Mouse (Mus musculus) c-Kit-negative CD71-positive TER-119-positive erythroid progenitor cells, embryonic 14.5 days (primary cell): ENCODE results near the gene 9630041A04Rik.

Experiments used
- DNase-seq: peaks from one replicate; pipeline ENCODE4 v3.0.0-alpha.2; 2013; ENCODE audit warnings: low read depth, low spot score

The 9630041A04Rik gene

GRCm38 (mm10) chr9:101861596-101862471 lies at the start of gene 9630041A04Rik:
Gene 9630041A04Rik (plus strand): TSS chr9:101861841.
- no peak for DNase-seq

- no peak for DNase-seq
These were observed 37.7 kb upstream of the 9630041A04Rik start for GRCm38 (mm10) chr9:101823896-101824295.

GRCm38 (mm10) chr9:101825626-101826025 lies 36.0 kb upstream of the 9630041A04Rik start:
- no peak for DNase-seq

DNA sequence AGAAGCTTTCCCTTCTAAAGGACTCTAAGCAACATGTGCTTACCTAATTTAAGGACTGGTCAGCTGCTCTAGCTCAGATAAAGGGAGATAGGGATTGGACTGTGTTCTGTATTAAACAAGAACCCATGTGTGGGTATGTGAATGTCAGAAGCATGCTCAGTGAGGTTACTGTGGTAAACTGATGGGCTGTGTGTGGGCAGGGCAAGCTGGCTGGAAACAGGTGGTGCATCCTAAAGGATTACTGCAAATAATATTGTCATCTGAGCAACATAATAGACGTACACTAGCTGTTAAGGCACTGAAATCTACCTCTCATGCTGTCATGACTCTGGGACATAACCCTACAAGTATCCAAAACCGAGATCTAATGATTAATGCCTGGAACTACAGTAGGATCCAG lies 28.0 kb upstream of the 9630041A04Rik start:
- DNase-seq, result no peak

GRCm38 (mm10) chr9:101841101-101841500 lies 20.5 kb upstream of the 9630041A04Rik start:
- DNase-seq, result no peak

DNA sequence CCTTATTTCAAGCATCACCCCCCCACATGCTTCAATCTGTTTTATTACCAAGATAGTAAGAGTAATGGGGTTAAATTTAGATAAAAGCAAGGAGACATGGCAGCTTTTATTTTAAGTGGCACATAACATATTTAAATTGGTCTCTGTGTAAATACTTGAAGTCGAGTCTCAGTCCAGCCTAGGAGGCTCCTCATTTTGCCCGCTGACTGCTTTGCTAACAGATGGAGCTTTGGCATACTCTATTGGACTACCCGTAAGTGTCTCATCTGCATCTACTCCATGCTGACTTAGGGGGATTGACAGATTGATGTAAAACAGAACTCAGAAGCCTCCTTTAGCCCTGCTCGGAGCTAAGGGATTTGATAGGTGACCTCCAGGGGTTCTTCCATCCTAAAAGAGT lies 17.7 kb upstream of the 9630041A04Rik start:
- DNase-seq, result no peak

DNA sequence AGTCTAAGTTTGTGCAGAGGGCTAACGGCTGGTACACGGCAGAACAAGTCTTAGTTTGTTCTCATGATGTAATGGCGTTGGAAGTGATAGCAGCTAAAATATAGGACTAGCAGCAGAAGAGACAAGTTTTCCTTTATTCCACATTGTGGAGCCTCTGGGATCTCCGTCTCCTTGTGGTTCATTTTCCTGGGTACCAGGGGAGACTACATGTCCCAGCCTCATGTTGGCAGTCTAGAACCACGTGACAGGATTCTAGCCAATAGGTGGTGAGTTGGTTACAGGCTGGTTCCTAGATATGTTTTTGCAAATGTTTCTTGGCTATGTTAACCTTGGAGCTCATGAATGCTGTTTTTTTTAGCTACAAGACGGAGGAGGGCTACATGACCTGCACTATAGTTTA lies 15.9 kb upstream of the 9630041A04Rik start:
- no peak for DNase-seq

DNA sequence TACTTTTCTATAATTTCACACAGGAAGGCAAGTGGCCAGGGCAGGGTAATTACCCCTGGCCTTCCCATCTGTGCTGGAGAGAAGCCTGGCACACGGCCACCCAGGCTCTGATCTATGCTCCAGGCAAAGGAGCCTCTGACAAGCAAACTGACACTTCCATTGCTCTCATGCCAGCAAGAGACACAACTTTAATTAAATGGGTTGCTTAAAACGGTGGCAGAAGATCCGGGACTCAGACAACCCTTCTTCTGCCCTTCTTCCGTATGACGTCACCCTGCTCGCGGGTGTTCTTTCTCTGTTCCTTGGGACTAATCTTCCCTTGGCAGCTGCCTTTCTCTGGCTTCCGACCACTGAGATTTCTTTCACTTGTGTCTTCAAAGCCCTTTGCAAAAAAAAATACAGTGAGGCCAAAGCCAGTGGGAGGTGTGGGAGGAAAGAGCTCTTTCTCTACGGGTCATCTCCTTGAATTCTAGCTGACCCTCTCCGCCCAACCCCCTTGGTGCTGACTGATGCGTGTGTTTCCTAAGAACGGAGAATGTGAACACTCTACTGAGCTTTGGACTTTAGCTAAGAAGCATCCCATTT lies 932 bp downstream of the 9630041A04Rik start:
- no peak for DNase-seq

- no peak for DNase-seq
These were observed 1.5 kb downstream of the 9630041A04Rik start for GRCm38 (mm10) chr9:101863130-101863529.

DNA sequence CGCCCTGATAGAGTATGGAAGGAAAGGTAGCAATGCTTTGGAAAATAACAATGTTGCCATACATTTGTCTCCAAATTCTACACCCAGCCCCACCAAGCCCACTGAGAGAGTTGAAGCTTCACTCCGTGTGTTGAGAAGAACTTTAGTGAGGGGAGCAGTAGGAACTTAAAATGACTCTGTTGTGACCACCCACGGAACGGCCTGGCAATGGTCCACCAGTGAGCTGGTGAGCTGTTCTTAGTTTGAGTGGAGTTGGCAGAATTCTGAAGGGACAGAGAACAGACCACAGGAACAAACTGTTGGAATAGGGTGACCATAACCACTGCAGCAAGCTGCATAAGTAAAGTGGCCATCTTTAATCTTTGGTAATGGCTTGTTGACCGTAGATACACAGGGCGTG lies 7.0 kb downstream of the 9630041A04Rik start:
- DNase-seq, result no peak

DNA sequence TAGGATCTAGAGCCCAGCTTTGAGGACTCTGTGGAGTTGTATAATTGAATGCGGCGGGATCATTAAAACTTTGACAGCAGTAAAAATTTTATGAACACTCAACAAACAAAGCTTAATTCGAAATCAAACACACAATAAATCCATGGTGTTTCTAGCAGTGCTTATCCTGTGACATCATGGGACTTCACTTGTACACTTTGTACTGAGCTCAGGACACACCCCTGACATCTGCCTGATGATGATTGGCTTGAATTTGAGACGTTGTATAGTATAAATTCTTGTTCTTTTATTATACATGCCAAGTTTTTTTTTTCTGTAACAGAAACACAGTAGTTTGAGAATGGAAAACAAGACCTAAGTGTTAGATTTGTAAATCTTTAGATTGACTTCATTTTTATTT lies 8.4 kb downstream of the 9630041A04Rik start:
- DNase-seq, result no peak

DNA sequence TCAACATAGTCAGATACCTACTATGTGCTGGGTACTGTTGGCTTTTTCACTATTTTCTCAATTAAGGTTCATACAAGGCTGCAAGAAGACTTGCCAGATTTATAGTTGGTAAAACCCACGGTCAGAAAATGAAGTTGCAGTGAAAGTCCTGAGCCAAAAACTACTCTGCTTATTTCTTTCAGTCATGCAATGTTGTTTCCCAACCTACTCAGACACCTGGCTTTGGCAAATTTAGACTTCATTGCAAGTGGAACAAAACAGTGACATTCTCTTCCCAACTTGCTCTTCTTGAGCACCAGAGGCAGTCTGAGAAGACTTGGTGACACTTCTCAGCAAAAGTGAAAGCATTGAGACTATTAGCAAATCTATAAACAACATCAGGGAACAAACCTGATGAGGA lies 13.7 kb downstream of the 9630041A04Rik start:
- no peak for DNase-seq

- DNase-seq, result no peak
These were observed 15.7 kb downstream of the 9630041A04Rik start for GRCm38 (mm10) chr9:101877109-101877987.

DNA sequence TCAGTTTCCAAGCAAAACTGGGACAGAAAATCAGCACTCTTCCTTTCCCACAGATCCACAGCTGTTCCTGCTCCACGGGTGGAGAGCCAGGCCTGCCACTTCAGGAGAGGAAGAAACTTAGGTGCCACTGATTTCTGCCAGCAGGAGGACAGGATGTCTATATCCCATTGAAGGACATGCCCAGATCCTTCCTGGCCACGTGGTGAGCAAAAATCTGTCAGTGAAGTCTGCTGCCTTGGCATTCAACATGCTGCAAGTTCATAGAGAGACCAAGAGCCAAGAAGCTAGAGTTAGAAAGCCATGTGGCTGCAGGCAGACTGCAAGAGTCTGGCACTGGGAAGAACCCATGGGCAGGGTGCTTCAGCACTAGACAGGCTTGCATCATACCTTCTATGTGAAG lies 21.7 kb downstream of the 9630041A04Rik start:
- DNase-seq, result no peak

DNA sequence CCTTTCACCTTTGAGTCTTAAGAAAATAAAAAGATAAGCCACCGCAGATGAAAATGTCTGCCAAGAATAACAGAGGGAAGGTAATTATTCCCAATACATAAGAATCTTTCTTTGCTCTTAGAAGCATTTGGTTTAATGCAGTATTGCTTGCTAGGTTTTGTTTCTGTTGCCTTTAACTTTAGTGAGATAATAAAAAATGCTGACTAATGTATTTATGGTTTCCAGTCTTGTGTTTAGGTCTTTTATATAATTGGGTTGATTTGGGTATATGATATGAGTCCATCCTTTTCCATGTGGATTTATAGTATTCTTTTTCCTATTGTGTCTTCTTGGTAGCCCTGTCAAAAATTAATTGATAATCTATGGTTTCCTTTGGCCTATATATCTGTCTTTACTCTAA lies 36.2 kb downstream of the 9630041A04Rik start:
- DNase-seq, result no peak

GRCm38 (mm10) chr9:101903406-101903805 lies 41.8 kb downstream of the 9630041A04Rik start:
- no peak for DNase-seq

- DNase-seq, result no peak
These were observed 46.2 kb downstream of the 9630041A04Rik start for GRCm38 (mm10) chr9:101907747-101908255.

DNA sequence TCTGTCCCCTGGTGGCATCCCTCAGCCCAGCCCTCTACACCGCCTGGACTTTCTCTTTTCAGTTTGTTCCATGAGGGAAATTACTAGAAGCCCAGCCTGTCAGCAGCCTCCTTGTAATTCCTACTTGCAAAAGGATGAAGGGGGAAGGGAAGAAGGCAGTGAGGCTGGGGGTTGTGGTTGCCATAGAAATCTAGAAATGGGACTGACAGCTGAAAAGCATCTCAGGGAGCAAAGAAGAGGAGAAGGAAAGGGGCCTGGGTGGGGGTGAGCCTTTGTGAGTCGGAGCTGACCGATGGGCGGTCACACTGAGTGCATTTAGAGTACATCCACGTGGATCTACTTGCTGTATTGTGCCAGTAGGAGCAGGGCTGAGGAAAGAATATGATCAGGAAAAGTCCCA lies 47.2 kb downstream of the 9630041A04Rik start:
- DNase-seq, result no peak

- no peak for DNase-seq
These were observed 47.9 kb downstream of the 9630041A04Rik start for GRCm38 (mm10) chr9:101909491-101909890.

GRCm38 (mm10) chr9:101911176-101911866 lies 49.7 kb downstream of the 9630041A04Rik start:
- no peak for DNase-seq

- no peak for DNase-seq
These were observed 53.4 kb downstream of the 9630041A04Rik start for GRCm38 (mm10) chr9:101915082-101915481.
